Mouse (Mus musculus) liver, postnatal 0 days (tissue): ENCODE data around the gene Cpt1c.
A peak's percentile ranks its signal among the peaks of the same experiment; 100 is the strongest.

Experiments used
- CTCF ChIP-seq: sonication (generic); IDR thresholded peaks from 2 replicates; pipeline ENCODE4 v1.5.1; 2016; ENCODE audit warnings: antibody characterized with exemption, low read depth
- EP300 ChIP-seq: IDR thresholded peaks from 2 replicates; pipeline ENCODE4 v1.6.1; 2016; ENCODE audit warnings: antibody characterized with exemption, low read depth, mild to moderate bottlenecking

DNA sequence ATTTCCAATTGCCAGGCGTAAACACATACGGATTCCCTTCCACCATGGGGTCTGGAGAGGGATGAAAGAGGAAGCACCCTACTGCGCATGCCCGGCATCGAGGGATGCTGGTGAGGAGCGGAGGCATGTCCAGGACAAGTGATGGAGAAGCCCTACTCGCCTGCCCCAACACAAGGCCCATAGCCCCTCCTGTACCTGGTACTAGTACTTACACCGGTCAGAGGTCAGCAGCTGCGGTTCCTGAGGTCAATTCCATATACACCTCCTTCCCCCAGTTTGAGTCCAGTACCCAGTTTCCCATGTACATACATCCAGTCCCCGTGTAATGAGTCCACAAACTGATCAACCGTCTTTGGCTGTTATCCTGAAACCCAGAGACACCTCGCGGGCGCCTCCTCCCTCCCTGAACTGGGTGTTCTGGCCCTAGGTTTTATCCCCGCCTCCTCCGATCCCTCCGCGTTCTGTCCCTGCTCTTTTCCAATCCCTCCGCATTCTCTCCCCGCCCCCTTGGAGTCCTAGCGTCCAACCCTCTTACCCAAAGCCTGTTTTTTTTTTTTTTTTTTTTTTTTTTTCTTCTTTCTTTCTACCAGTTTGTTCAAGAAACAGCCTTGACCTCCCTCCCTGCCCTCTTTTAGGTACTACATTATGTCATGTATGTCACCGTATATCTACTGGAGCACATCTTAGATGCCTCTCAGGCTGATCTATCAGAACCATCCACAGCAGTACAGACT, at the start of gene Cpt1c:
- TF ChIP-seq CTCF (peak; percentile 13; the same call in 1 of the 2 replicates), EP300 (0 out of 2 replicates have a peak, but pooled peaks have one; percentile 44)
